Mouse (Mus musculus): ENCODE measurements around the gene Pdcl2.

The Pdcl2 gene

GRCm38 (mm10) chr5:76330953-76331352, at the start of gene Pdcl2:
Gene Pdcl2 (minus strand): TSS chr5:76331156.
- no peak for DNase-seq

GRCm38 (mm10) chr5:76379216-76379615, 48.3 kb upstream of the Pdcl2 start:
- DNase-seq: no peak

- no peak for DNase-seq
Observed at GRCm38 (mm10) chr5:76369215-76369840, 38.4 kb upstream of the Pdcl2 start.

GRCm38 (mm10) chr5:76365406-76365805, 34.5 kb upstream of the Pdcl2 start:
- DNase-seq: no peak

- no peak for DNase-seq
Observed at GRCm38 (mm10) chr5:76363453-76364104, 32.6 kb upstream of the Pdcl2 start, which contains the start of gene Nmu. Gene Nmu (minus strand): TSS chr5:76363788.

- no peak for DNase-seq
Observed at GRCm38 (mm10) chr5:76360786-76361185, 29.8 kb upstream of the Pdcl2 start.

GRCm38 (mm10) chr5:76360057-76360456, 29.1 kb upstream of the Pdcl2 start:
- no peak for DNase-seq

- no peak for DNase-seq
Observed at GRCm38 (mm10) chr5:76351953-76352611, 21.1 kb upstream of the Pdcl2 start.

GRCm38 (mm10) chr5:76351537-76351936, 20.6 kb upstream of the Pdcl2 start:
- DNase-seq: no peak

GRCm38 (mm10) chr5:76346137-76346536, 15.2 kb upstream of the Pdcl2 start:
- no peak for DNase-seq

- no peak for DNase-seq
Observed at GRCm38 (mm10) chr5:76340931-76341330, 10.0 kb upstream of the Pdcl2 start.

- no peak for DNase-seq
Observed at GRCm38 (mm10) chr5:76337100-76337499, 6.1 kb upstream of the Pdcl2 start.

GRCm38 (mm10) chr5:76333833-76334232, 2.9 kb upstream of the Pdcl2 start:
- DNase-seq: no peak

- no peak for DNase-seq
Observed at GRCm38 (mm10) chr5:76327296-76327695, 3.7 kb downstream of the Pdcl2 start.

- DNase-seq: no peak
Observed at GRCm38 (mm10) chr5:76325113-76325512, 5.8 kb downstream of the Pdcl2 start.

- no peak for DNase-seq
Observed at GRCm38 (mm10) chr5:76321249-76322196, 9.4 kb downstream of the Pdcl2 start.

GRCm38 (mm10) chr5:76308206-76308605, 22.8 kb downstream of the Pdcl2 start:
- DNase-seq: no peak

GRCm38 (mm10) chr5:76306261-76306660, 24.7 kb downstream of the Pdcl2 start:
- no peak for DNase-seq

- DNase-seq: peak; percentile 30
Observed at GRCm38 (mm10) chr5:76305616-76306015, 25.3 kb downstream of the Pdcl2 start.

- DNase-seq: peak; percentile 93
Observed at GRCm38 (mm10) chr5:76304452-76305341, 26.3 kb downstream of the Pdcl2 start, which contains the start of gene Clock. Gene Clock (minus strand): TSS chr5:76304792.

GRCm38 (mm10) chr5:76303745-76304451, 27.1 kb downstream of the Pdcl2 start:
- DNase-seq: peak; percentile 85
